18 mouse cellular contexts compared by ENCODE assay signal in the genomic region with DNA sequence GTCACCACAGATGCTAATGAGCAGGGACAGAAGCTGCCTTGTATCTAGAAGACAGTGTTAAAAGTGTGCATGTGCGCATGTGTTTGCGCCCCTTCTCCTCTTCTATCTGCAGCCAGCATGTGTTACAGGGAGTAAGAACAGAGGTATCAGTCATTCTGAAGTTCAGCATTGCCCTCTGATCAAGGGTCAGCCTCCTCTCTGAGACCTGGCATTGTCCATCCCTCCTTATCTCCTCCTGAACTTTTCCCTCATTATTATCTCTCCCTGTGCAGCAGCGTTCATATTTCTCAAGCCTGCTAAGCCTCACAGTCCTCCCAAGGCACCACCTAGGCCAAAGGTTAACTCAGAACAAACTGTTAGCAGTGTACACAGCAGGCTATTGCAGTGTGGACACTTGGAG. TPM values are rescaled to one million over a fixed set of nuclear protein-coding genes. Genes with fewer than 3 reads are reported as not detected.
A peak's percentile ranks its signal among the peaks of the same experiment; 100 is the strongest.
DNase-seq lines count a peak whose midpoint lies in the region; ATAC-seq and TF ChIP-seq lines count a peak whose summit lies in the region.
"Had no signal": no experiment of that assay in that cellular context is flagged by ENCODE, and none has a peak within 500 bp of the region (broad histone marks: within the 10 kb centered on the region; RNA-seq: fewer than 3 reads in every experiment).

No protein-coding gene starts in this region.

- no peak overlapping the region for H3K4me2 ChIP-seq in intestine, embryonic 14.5 days (ENCODE audit: low read length)
- no peak overlapping the region for H3K4me2 ChIP-seq in kidney, embryonic 15.5 days
- H3K4me2 ChIP-seq: embryonic facial prominence, embryonic 15.5 days; forebrain, embryonic 13.5 days; hindbrain, embryonic 15.5 days; limb, embryonic 12.5 days had no signal

- no peak for TF ChIP-seq CTCF in liver, adult 2 months (IDR thresholded peaks at IDR 0.05; ENCODE audit: low read depth, low read length)

- H3K4me1 ChIP-seq in intestine, embryonic 14.5 days (replicated peaks; ENCODE audit: control insufficient read depth, insufficient read depth, low read length), result no peaks in the 10 kb centered on the region
- H3K4me1 ChIP-seq in liver, adult 2 months (ENCODE audit: control insufficient read depth, insufficient read depth, low read length), result peaks cover 7% of the 10 kb centered on the region
- H3K4me1 ChIP-seq in kidney, embryonic 15.5 days, result no peaks in the 10 kb centered on the region
- H3K4me1 ChIP-seq: embryonic facial prominence, embryonic 15.5 days; forebrain, embryonic 13.5 days; hindbrain, embryonic 15.5 days had no signal

- DNase-seq in intestine, embryonic 14.5 days (ENCODE audit: low spot score), result no peak
- peak; percentile 99 for DNase-seq in liver, adult 2 months (ENCODE audit: extremely low read depth, low read depth, low spot score)
- DNase-seq in kidney, adult 8-10 months, result no peak
- no peak for DNase-seq in right cerebral cortex, adult 18-20 months
- no peak for DNase-seq in layer of hippocampus, adult 18-20 months (ENCODE audit: low spot score in 2 of 2)
- DNase-seq: cerebellum, adult 9-11 months; gastrocnemius, postnatal 36 days; heart, postnatal 14 days; spleen, adult 18-20 months; thymus, postnatal 36 days had no signal

- 0 out of 2 replicates have a peak overlapping the region, but pooled peaks have one; percentile 33 for H3K27ac ChIP-seq in intestine, embryonic 14.5 days (ENCODE audit: low read depth)
- peak overlapping the region; percentile 84 for H3K27ac ChIP-seq in liver, adult 2 months (replicated peaks; ENCODE audit: insufficient read depth, low read depth, low read length)
- no peak overlapping the region for H3K27ac ChIP-seq in kidney, embryonic 15.5 days
- H3K27ac ChIP-seq: embryonic facial prominence, embryonic 15.5 days; forebrain, embryonic 13.5 days; hindbrain, embryonic 15.5 days; left cerebral cortex, adult 2 months; limb, embryonic 12.5 days had no signal

- TF ChIP-seq POLR2A in liver, adult 2 months (IDR thresholded peaks at IDR 0.05; ENCODE audit: extremely low read depth, insufficient read depth, low read length), result no peak

- 69% methylated on average over 3 of the region's 3 CpGs for WGBS in intestine, embryonic 14.5 days
- WGBS in liver, adult 2 months, result 20% methylated on average over 3 of the region's 3 CpGs
- 83% methylated on average over 3 of the region's 3 CpGs for WGBS in kidney, embryonic 15.5 days

- no peaks in the 10 kb centered on the region for H3K27me3 ChIP-seq in intestine, embryonic 14.5 days (replicated peaks; ENCODE audit: control insufficient read depth, insufficient read depth, low read length)
- H3K27me3 ChIP-seq in liver, adult 2 months (ENCODE audit: control insufficient read depth, insufficient read depth, low read length), result no peaks in the 10 kb centered on the region
- H3K27me3 ChIP-seq in kidney, embryonic 15.5 days, result no peaks in the 10 kb centered on the region
- H3K27me3 ChIP-seq: embryonic facial prominence, embryonic 15.5 days; forebrain, embryonic 13.5 days; hindbrain, embryonic 15.5 days; limb, embryonic 12.5 days had no signal

- H3K36me3 ChIP-seq in intestine, embryonic 14.5 days (ENCODE audit: control insufficient read depth, insufficient read depth, low read length), result peaks cover 6% of the 10 kb centered on the region
- H3K36me3 ChIP-seq in liver, adult 2 months (ENCODE audit: control insufficient read depth, insufficient read depth, low read length), result peaks cover 14% of the 10 kb centered on the region
- H3K36me3 ChIP-seq in kidney, embryonic 15.5 days, result peaks cover 19% of the 10 kb centered on the region; the same call in 1 of the 2 replicates

- H3K79me2 ChIP-seq in liver, adult 2 months (ENCODE audit: control insufficient read depth, insufficient read depth, low read length), result no peaks in the 10 kb centered on the region

- peak; percentile 74 for ATAC-seq in intestine, embryonic 14.5 days (replicated peaks; ENCODE audit: low FRiP score, low TSS enrichment, low read depth)
- ATAC-seq in megakaryocyte progenitor cell, adult 5-6 weeks (replicated peaks; ENCODE audit: poor library complexity), result peak; percentile 72
- ATAC-seq in kidney, embryonic 15.5 days (replicated peaks; ENCODE audit: low FRiP score), result no peak
- ATAC-seq: forebrain, embryonic 13.5 days; midbrain, embryonic 16.5 days had no signal

- no peak overlapping the region for H3K9ac ChIP-seq in intestine, embryonic 14.5 days (ENCODE audit: low read length)
- H3K9ac ChIP-seq in liver, adult 2 months (ENCODE audit: low read depth, low read length), result no peak overlapping the region
- H3K9ac ChIP-seq in kidney, embryonic 15.5 days, result no peak overlapping the region
- H3K9ac ChIP-seq: embryonic facial prominence, embryonic 15.5 days; forebrain, embryonic 13.5 days; hindbrain, embryonic 15.5 days; limb, embryonic 12.5 days had no signal

- no peak overlapping the region for H3K4me3 ChIP-seq in intestine, embryonic 14.5 days (ENCODE audit: low read depth, low read length)
- no peak overlapping the region for H3K4me3 ChIP-seq in liver, adult 2 months (ENCODE audit: insufficient read depth, low read depth, low read length)
- no peak overlapping the region for H3K4me3 ChIP-seq in kidney, embryonic 15.5 days (replicated peaks)
- H3K4me3 ChIP-seq: embryonic facial prominence, embryonic 15.5 days; forebrain, embryonic 13.5 days; hindbrain, embryonic 15.5 days; left cerebral cortex, adult 2 months; limb, embryonic 12.5 days had no signal

- no peaks in the 10 kb centered on the region for H3K9me3 ChIP-seq in intestine, embryonic 14.5 days (ENCODE audit: control insufficient read depth, low read length)
- no peaks in the 10 kb centered on the region for H3K9me3 ChIP-seq in kidney, embryonic 15.5 days (replicated peaks)
- H3K9me3 ChIP-seq: embryonic facial prominence, embryonic 15.5 days; forebrain, embryonic 13.5 days; hindbrain, embryonic 15.5 days; limb, embryonic 12.5 days had no signal

RNA-seq across cellular contexts. Expression of a gene that starts 33.7 kb away (rescaled TPM):
- polyA plus RNA-seq in intestine, embryonic 14.5 days (2014; fragmentation: Nextera tagmentation; extraction: Ambion mirVana), result 65.5 and 73.1 TPM in 2 replicates
- total RNA-seq in liver, adult 2 months (2014; rRNA removed), result 27.9 and 30.5 TPM in 2 replicates
- polyA plus RNA-seq in liver, adult 2 months (2012; rRNA removed), result 54.9 and 65.2 TPM in 2 replicates
- 42.9 and 46.5 TPM in 2 replicates for total RNA-seq in megakaryocyte progenitor cell, adult 5-6 weeks (2015)
- total RNA-seq in megakaryocyte progenitor cell, adult 5-6 weeks (2017), result 49.1 and 50.9 TPM in 2 replicates
- polyA plus RNA-seq in kidney, embryonic 15.5 days (2015; fragmentation: Nextera tagmentation; extraction: Ambion mirVana), result 54.1 and 56.4 TPM in 2 replicates
- 10 to 100 TPM; 25.4 to 29.5 TPM for total RNA-seq in layer of hippocampus, adult 18-20 months (2021)

RNA-seq across cellular contexts. Expression of a gene that starts 33.7 kb away (rescaled TPM):
- 15.6 and 16.8 TPM in 2 replicates for polyA plus RNA-seq in intestine, embryonic 14.5 days (2014; fragmentation: Nextera tagmentation; extraction: Ambion mirVana)
- total RNA-seq in liver, adult 2 months (2014; rRNA removed), result 6.5 and 7.0 TPM in 2 replicates
- 8.0 and 8.7 TPM in 2 replicates for polyA plus RNA-seq in liver, adult 2 months (2012; rRNA removed)
- total RNA-seq in megakaryocyte progenitor cell, adult 5-6 weeks (2015), result 6.7 and 8.0 TPM in 2 replicates
- total RNA-seq in megakaryocyte progenitor cell, adult 5-6 weeks (2017), result 13.5 and 17.0 TPM in 2 replicates
- 19.8 and 20.9 TPM in 2 replicates for polyA plus RNA-seq in kidney, embryonic 15.5 days (2015; fragmentation: Nextera tagmentation; extraction: Ambion mirVana)
- total RNA-seq in layer of hippocampus, adult 18-20 months (2021), result 10 to 100 TPM; 11.5 to 13.1 TPM
